Mouse (Mus musculus) E14TG2a.4 (cell line): ENCODE measurements around the gene Pagr1a.

Experiments used
- H3K27me3 ChIP-seq: 2 replicates; pipeline ENCODE4 v1.6.1; 2014; ENCODE audit warnings: low read length, control low read depth; ENCODE audit not compliant: insufficient read depth
- H3K36me3 ChIP-seq: 2 replicates; pipeline ENCODE4 v1.6.1; 2014; ENCODE audit warnings: low read length, control low read depth; ENCODE audit not compliant: insufficient read depth
- H3K4me1 ChIP-seq: replicated peaks from 2 replicates; pipeline ENCODE4 v1.6.1; 2014; ENCODE audit warnings: low read depth, low read length, control low read depth
- H3K4me3 ChIP-seq: replicated peaks from 2 replicates; pipeline ENCODE4 v1.5.1; 2014; ENCODE audit warnings: mild to moderate bottlenecking, low read length
- H3K9me3 ChIP-seq: 2 replicates; pipeline ENCODE4 v1.6.1; 2014; ENCODE audit warnings: low read length, control low read depth
- CTCF ChIP-seq: conservative IDR thresholded peaks from 2 replicates; pipeline ENCODE4 v1.5.1; 2014; ENCODE audit warnings: low read length
- NANOG ChIP-seq: IDR thresholded peaks from 2 replicates; pipeline ENCODE4 v1.6.1; 2014; ENCODE audit warnings: borderline replicate concordance, low read length, mixed read lengths
- POU5F1 ChIP-seq: IDR thresholded peaks from 2 replicates; pipeline ENCODE4 v1.6.1; 2014; ENCODE audit warnings: low read length, borderline replicate concordance

Pagr1a gene

GRCm38 (mm10) chr7:127016486-127016938 lies 640 bp downstream of the Pagr1a start:
- Histone ChIP-seq H3K4me1 (peaks cover 84% of the 10 kb centered on the region), H3K9me3 (no peaks in the 10 kb centered on the region), H3K27me3 (no peaks in the 10 kb centered on the region), H3K36me3 (peaks cover 55% of the 10 kb centered on the region), H3K4me3 (peak overlapping the region; percentile 97)
- no peak for TF ChIP-seq CTCF

- no peak for TF ChIP-seq CTCF
- no peak for TF ChIP-seq POU5F1
- Histone ChIP-seq H3K9me3 (no peaks in the 10 kb centered on the region), H3K27me3 (no peaks in the 10 kb centered on the region), H3K4me1 (peaks cover 84% of the 10 kb centered on the region), H3K36me3 (peaks cover 57% of the 10 kb centered on the region), H3K4me3 (peak within 1 kb of the TSS; percentile 97)
Observed at GRCm38 (mm10) chr7:127016481-127016485, 869 bp downstream of the Pagr1a start, which contains the start of gene Pagr1b. TSS of gene Pagr1b (minus strand) at chr7:127016484.

GRCm38 (mm10) chr7:127016081-127016480 lies 1.1 kb downstream of the Pagr1a start:
- Histone ChIP-seq H3K4me1 (peaks cover 84% of the 10 kb centered on the region), H3K4me3 (peak overlapping the region; percentile 97), H3K36me3 (peaks cover 59% of the 10 kb centered on the region), H3K27me3 (no peaks in the 10 kb centered on the region), H3K9me3 (no peaks in the 10 kb centered on the region)
- no peak for TF ChIP-seq NANOG
- TF ChIP-seq CTCF = no peak
- TF ChIP-seq POU5F1 = no peak

- Histone ChIP-seq H3K36me3 (peaks cover 66% of the 10 kb centered on the region), H3K4me3 (peak overlapping the region; percentile 97), H3K27me3 (no peaks in the 10 kb centered on the region), H3K9me3 (no peaks in the 10 kb centered on the region), H3K4me1 (peaks cover 85% of the 10 kb centered on the region)
- TF ChIP-seq NANOG (no peak), POU5F1 (no peak), CTCF (no peak)
Observed at GRCm38 (mm10) chr7:127014993-127015392, 2.2 kb downstream of the Pagr1a start.

GRCm38 (mm10) chr7:127014320-127014719 lies 2.8 kb downstream of the Pagr1a start, which contains the start of gene Mvp:
TSS of gene Mvp (minus strand) at chr7:127014621.
- Histone ChIP-seq H3K9me3 (no peaks in the 10 kb centered on the region), H3K4me1 (peaks cover 85% of the 10 kb centered on the region), H3K36me3 (peaks cover 61% of the 10 kb centered on the region), H3K4me3 (peak within 1 kb of the TSS; percentile 97), H3K27me3 (no peaks in the 10 kb centered on the region)
- TF ChIP-seq CTCF (no peak), POU5F1 (no peak), NANOG (no peak)

- Histone ChIP-seq H3K4me3 (peak overlapping the region; percentile 97; the same call in 1 of the 2 replicates), H3K36me3 (peaks cover 54% of the 10 kb centered on the region), H3K4me1 (peaks cover 85% of the 10 kb centered on the region), H3K27me3 (no peaks in the 10 kb centered on the region), H3K9me3 (no peaks in the 10 kb centered on the region)
- no peak for TF ChIP-seq NANOG
Observed at GRCm38 (mm10) chr7:127013385-127013784, 3.8 kb downstream of the Pagr1a start.

- Histone ChIP-seq H3K4me1 (peaks cover 85% of the 10 kb centered on the region), H3K4me3 (peak overlapping the region; percentile 97; the same call in 1 of the 2 replicates), H3K9me3 (no peaks in the 10 kb centered on the region), H3K27me3 (no peaks in the 10 kb centered on the region), H3K36me3 (peaks cover 54% of the 10 kb centered on the region)
- TF ChIP-seq POU5F1 = no peak
Observed at GRCm38 (mm10) chr7:127012845-127013244, 4.3 kb downstream of the Pagr1a start.

- Histone ChIP-seq H3K27me3 (no peaks in the 10 kb centered on the region), H3K4me1 (peaks cover 86% of the 10 kb centered on the region), H3K4me3 (no peak overlapping the region), H3K36me3 (peaks cover 54% of the 10 kb centered on the region), H3K9me3 (no peaks in the 10 kb centered on the region)
- TF ChIP-seq CTCF (no peak), POU5F1 (no peak), NANOG (no peak)
Observed at GRCm38 (mm10) chr7:127012374-127012773, 4.8 kb downstream of the Pagr1a start.

GRCm38 (mm10) chr7:127011717-127012116 lies 5.4 kb downstream of the Pagr1a start:
- TF ChIP-seq NANOG = no peak
- Histone ChIP-seq H3K4me1 (peaks cover 92% of the 10 kb centered on the region), H3K9me3 (no peaks in the 10 kb centered on the region), H3K27me3 (no peaks in the 10 kb centered on the region), H3K36me3 (peaks cover 54% of the 10 kb centered on the region), H3K4me3 (peak overlapping the region; percentile 30)

GRCm38 (mm10) chr7:127011051-127011450 lies 6.1 kb downstream of the Pagr1a start:
- TF ChIP-seq POU5F1 (no peak), CTCF (no peak), NANOG (no peak)

More at GRCm38 (mm10) chr7:127011051-127011450, 6.1 kb downstream of the Pagr1a start:
- Histone ChIP-seq H3K4me1 (peaks cover 96% of the 10 kb centered on the region), H3K4me3 (peak overlapping the region; percentile 30; the same call in 1 of the 2 replicates), H3K27me3 (no peaks in the 10 kb centered on the region), H3K36me3 (peaks cover 54% of the 10 kb centered on the region), H3K9me3 (no peaks in the 10 kb centered on the region)
